Mouse (Mus musculus): ENCODE results near the gene Vars. TPM values are rescaled to one million over a fixed set of nuclear protein-coding genes. Genes with fewer than 3 reads are reported as not detected.

The Vars gene
- polyA plus RNA-seq, 1 experiment, result 208 TPM

DNA sequence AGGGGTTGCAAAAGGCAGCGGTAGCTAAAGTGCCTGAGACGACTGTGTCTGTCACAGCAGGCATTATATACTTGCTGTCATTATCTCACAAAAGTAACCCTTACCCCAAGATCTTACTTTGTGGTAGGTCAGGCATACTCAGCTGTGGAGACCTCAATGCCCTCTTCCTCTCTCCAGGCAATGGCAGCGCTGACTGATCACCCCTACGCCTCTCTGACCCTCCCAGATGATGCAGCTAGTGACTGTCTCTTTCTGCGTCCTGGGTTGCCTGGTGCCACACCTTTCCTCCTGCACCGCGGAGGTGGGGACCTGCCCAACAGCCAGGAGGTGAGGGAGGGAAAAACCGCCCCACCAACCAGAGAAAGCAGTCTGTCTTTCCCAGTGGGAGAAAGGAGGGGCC is 60.5 kb downstream of the Vars start:
- Histone ChIP-seq H3K79me2 (ENCODE audit: control insufficient read depth, insufficient read depth) (peaks cover 6% of the 10 kb centered on the region), H3K27me3 (ENCODE audit: control insufficient read depth, insufficient read depth, insufficient read length) (no peaks in the 10 kb centered on the region), H3ac (ENCODE audit: control insufficient read depth, insufficient read length) (no peak overlapping the region), H3K36me3 (ENCODE audit: control insufficient read depth, insufficient read depth) (peaks cover 12% of the 10 kb centered on the region), H3K4me3 (no peak overlapping the region), H3K4me2 (ENCODE audit: low read depth) (no peak overlapping the region)
- TF ChIP-seq MAX (IDR thresholded peaks at IDR 0.05; ENCODE audit: low read depth) (no peak), USF1 (IDR thresholded peaks at IDR 0.05; ENCODE audit: low read depth) (no peak), TCF3 (IDR thresholded peaks at IDR 0.05; ENCODE audit: insufficient read length, low read depth) (no peak), POLR2AphosphoS2 (IDR thresholded peaks at IDR 0.05; ENCODE audit: insufficient read length, low read depth) (no peak), MYOG (IDR thresholded peaks at IDR 0.05; ENCODE audit: control insufficient read depth in 1 of 3, insufficient read depth in 1 of 3, insufficient read length in 2 of 3, low read depth in 2 of 3) (no peak), CEBPB (IDR thresholded peaks at IDR 0.05; ENCODE audit: insufficient read depth, poor library complexity, severe bottlenecking) (no peak), REST (IDR thresholded peaks at IDR 0.05; ENCODE audit: insufficient read depth, insufficient read length) (no peak), MYOD1 (IDR thresholded peaks at IDR 0.05; ENCODE audit: control insufficient read depth in 1 of 3, insufficient read length in 2 of 3, low read depth in 2 of 3) (no peak), E2F4 (IDR thresholded peaks at IDR 0.05; ENCODE audit: insufficient read depth) (no peak), SRF (IDR thresholded peaks at IDR 0.05; ENCODE audit: control insufficient read depth, insufficient read length, low read depth) (no peak), POLR2A (IDR thresholded peaks at IDR 0.05; ENCODE audit: insufficient read length, low read depth) (no peak), TCF12 (IDR thresholded peaks at IDR 0.05; ENCODE audit: insufficient read depth, poor library complexity, severe bottlenecking) (no peak)

DNA sequence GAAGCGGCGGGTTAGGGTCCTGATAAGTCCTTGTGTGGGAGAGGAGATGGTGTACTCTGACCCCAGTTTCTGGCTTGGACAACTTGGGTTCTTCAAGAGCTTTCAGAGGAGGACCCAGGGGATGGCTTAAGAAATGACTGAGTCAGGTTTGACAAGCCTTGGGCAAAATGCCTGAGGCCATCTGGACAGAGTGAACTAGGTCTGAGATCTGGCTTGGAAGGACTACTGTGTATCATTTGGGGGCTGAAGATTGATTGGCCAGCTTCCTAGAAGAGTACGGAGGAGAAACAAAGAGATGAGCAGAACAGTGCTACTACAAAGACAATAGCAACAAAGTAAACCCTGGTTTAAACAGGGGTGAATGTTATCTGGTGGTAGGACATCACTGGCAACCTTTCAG is 62.7 kb downstream of the Vars start:
- TF ChIP-seq SRF (IDR thresholded peaks at IDR 0.05; ENCODE audit: control insufficient read depth, insufficient read length, low read depth), result no peak
- no peak for TF ChIP-seq E2F4 (IDR thresholded peaks at IDR 0.05; ENCODE audit: insufficient read depth)
- TF ChIP-seq POLR2A (IDR thresholded peaks at IDR 0.05; ENCODE audit: insufficient read length, low read depth), result no peak
- no peak for TF ChIP-seq CEBPB (IDR thresholded peaks at IDR 0.05; ENCODE audit: insufficient read depth, poor library complexity, severe bottlenecking)
- TF ChIP-seq TCF12 (IDR thresholded peaks at IDR 0.05; ENCODE audit: insufficient read depth, poor library complexity, severe bottlenecking), result no peak
- TF ChIP-seq MAX (IDR thresholded peaks at IDR 0.05; ENCODE audit: low read depth), result no peak
- no peak for TF ChIP-seq POLR2AphosphoS2 (IDR thresholded peaks at IDR 0.05; ENCODE audit: insufficient read length, low read depth)
- no peak for TF ChIP-seq TCF3 (IDR thresholded peaks at IDR 0.05; ENCODE audit: insufficient read length, low read depth)
- no peak for TF ChIP-seq USF1 (IDR thresholded peaks at IDR 0.05; ENCODE audit: low read depth)
- TF ChIP-seq MYOG (IDR thresholded peaks at IDR 0.05; ENCODE audit: control insufficient read depth in 1 of 3, insufficient read depth in 1 of 3, insufficient read length in 2 of 3, low read depth in 2 of 3), result no peak
- no peak for TF ChIP-seq MYOD1 (IDR thresholded peaks at IDR 0.05; ENCODE audit: control insufficient read depth in 1 of 3, insufficient read length in 2 of 3, low read depth in 2 of 3)
- no peak for TF ChIP-seq REST (IDR thresholded peaks at IDR 0.05; ENCODE audit: insufficient read depth, insufficient read length)
- no peak overlapping the region for H3ac ChIP-seq (ENCODE audit: control insufficient read depth, insufficient read length)
- no peaks in the 10 kb centered on the region for H3K27me3 ChIP-seq (ENCODE audit: control insufficient read depth, insufficient read depth, insufficient read length)
- no peak overlapping the region for H3K4me2 ChIP-seq (ENCODE audit: low read depth)
- peaks cover 6% of the 10 kb centered on the region for H3K79me2 ChIP-seq (ENCODE audit: control insufficient read depth, insufficient read depth)
- peaks cover 3% of the 10 kb centered on the region for H3K36me3 ChIP-seq (ENCODE audit: control insufficient read depth, insufficient read depth)
- no peak overlapping the region for H3K4me3 ChIP-seq

DNA sequence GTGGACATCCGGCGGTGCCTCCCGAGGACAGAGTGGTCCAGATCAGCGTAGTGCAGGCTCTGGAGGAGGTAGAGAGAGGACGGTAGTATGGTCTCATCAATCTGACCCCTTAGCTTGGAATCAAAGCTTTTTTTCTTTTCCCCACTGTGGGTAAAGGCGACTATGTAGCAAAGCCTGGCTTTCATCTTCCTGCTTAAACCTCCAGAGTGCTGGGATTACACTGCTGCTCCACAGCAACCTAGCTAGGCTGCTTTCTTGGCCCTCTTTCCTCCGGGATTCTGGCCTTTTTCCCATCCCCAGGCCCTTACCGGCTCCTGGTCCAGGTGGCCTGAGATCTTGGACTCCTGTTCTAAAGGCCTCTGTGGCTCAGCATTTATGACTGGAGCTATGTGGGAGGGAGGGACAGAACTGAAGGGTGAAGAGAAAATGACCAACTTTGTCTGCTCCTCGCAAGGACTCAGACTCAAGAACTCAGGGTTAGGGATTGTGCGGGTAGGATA is 63.6 kb downstream of the Vars start:
- Histone ChIP-seq H3K4me3 (no peak overlapping the region), H3K36me3 (ENCODE audit: control insufficient read depth, insufficient read depth) (no peaks in the 10 kb centered on the region), H3K4me2 (ENCODE audit: low read depth) (no peak overlapping the region), H3K27me3 (ENCODE audit: control insufficient read depth, insufficient read depth, insufficient read length) (no peaks in the 10 kb centered on the region), H3ac (ENCODE audit: control insufficient read depth, insufficient read length) (no peak overlapping the region), H3K79me2 (ENCODE audit: control insufficient read depth, insufficient read depth) (peaks cover 6% of the 10 kb centered on the region)
- no peak for TF ChIP-seq POLR2A (IDR thresholded peaks at IDR 0.05; ENCODE audit: insufficient read length, low read depth)
- no peak for TF ChIP-seq MAX (IDR thresholded peaks at IDR 0.05; ENCODE audit: low read depth)
- no peak for TF ChIP-seq POLR2AphosphoS2 (IDR thresholded peaks at IDR 0.05; ENCODE audit: insufficient read length, low read depth)
- TF ChIP-seq SRF (IDR thresholded peaks at IDR 0.05; ENCODE audit: control insufficient read depth, insufficient read length, low read depth), result no peak
- TF ChIP-seq MYOD1 (IDR thresholded peaks at IDR 0.05; ENCODE audit: control insufficient read depth in 1 of 3, insufficient read length in 2 of 3, low read depth in 2 of 3), result no peak
- no peak for TF ChIP-seq TCF12 (IDR thresholded peaks at IDR 0.05; ENCODE audit: insufficient read depth, poor library complexity, severe bottlenecking)
- no peak for TF ChIP-seq CEBPB (IDR thresholded peaks at IDR 0.05; ENCODE audit: insufficient read depth, poor library complexity, severe bottlenecking)
- TF ChIP-seq REST (IDR thresholded peaks at IDR 0.05; ENCODE audit: insufficient read depth, insufficient read length), result no peak
- TF ChIP-seq TCF3 (IDR thresholded peaks at IDR 0.05; ENCODE audit: insufficient read length, low read depth), result no peak
- TF ChIP-seq E2F4 (IDR thresholded peaks at IDR 0.05; ENCODE audit: insufficient read depth), result no peak
- no peak for TF ChIP-seq USF1 (IDR thresholded peaks at IDR 0.05; ENCODE audit: low read depth)
- TF ChIP-seq MYOG (IDR thresholded peaks at IDR 0.05; ENCODE audit: control insufficient read depth in 1 of 3, insufficient read depth in 1 of 3, insufficient read length in 2 of 3, low read depth in 2 of 3), result no peak

DNA sequence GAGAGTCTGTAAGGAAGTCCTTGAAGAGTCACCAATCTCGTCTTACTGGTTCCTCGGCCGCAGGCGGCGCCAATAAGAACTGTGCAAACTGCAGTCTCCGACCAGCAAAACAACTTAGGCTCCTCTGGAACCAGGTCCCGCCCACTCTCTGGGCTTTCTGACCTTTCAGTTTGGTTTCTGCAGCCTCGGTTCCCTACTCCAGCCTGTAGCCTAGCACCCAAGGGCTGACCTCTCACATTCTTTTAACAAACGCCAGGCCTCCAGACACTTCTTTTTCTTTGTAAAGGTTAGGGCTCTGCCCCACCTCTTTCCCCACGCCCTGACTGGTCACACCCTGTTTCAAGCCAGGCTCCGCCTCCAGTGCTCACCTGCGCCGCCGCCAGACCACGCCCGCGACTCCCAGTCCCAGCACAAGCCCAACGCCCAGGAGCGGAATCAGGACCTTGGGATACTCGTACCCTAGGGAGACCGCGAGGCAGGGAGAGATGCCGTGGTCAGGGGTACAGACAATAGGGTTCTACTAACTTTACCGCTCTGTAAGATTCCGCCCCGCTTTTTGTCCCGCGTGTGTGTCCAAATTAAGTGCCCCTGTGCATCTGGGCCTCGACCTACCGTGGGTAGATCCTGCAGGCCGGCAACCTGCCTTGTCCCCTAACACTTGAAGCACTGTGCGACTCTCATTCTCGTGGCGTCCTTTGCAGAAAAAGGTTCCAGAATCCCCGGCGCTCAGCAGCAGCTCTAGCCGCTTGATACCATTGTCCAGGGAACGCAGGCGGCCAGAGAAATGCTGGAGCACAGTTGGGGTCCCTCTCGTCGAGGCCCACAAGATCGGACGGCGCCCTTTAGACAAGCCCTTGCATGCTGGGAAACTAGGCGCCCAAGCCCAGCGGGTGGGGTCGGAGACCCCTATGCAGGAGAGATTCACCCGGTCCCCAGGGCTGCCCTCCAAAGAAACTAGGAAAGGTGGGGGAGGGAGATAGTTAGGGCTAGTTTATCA is 64.5 kb downstream of the Vars start, which contains the start of gene Ly6g6c:
Gene Ly6g6c (plus strand): TSS at position 438 of the 997 bp plus-strand sequence.
- no peak within 1 kb of the TSS for H3K4me2 ChIP-seq (ENCODE audit: low read depth)
- no peak within 1 kb of the TSS for H3ac ChIP-seq (ENCODE audit: control insufficient read depth, insufficient read length)
- no peak within 1 kb of the TSS for H3K4me3 ChIP-seq
- no peaks in the 10 kb centered on the region for H3K27me3 ChIP-seq (ENCODE audit: control insufficient read depth, insufficient read depth, insufficient read length)
- peaks cover 2% of the 10 kb centered on the region for H3K79me2 ChIP-seq (ENCODE audit: control insufficient read depth, insufficient read depth)
- no peaks in the 10 kb centered on the region for H3K36me3 ChIP-seq (ENCODE audit: control insufficient read depth, insufficient read depth)
- TF ChIP-seq POLR2A (IDR thresholded peaks at IDR 0.05; ENCODE audit: insufficient read length, low read depth), result no peak
- no peak for TF ChIP-seq POLR2AphosphoS2 (IDR thresholded peaks at IDR 0.05; ENCODE audit: insufficient read length, low read depth)
- no peak for TF ChIP-seq MAX (IDR thresholded peaks at IDR 0.05; ENCODE audit: low read depth)
- TF ChIP-seq CEBPB (IDR thresholded peaks at IDR 0.05; ENCODE audit: insufficient read depth, poor library complexity, severe bottlenecking), result no peak
- no peak for TF ChIP-seq TCF3 (IDR thresholded peaks at IDR 0.05; ENCODE audit: insufficient read length, low read depth)
- no peak for TF ChIP-seq MYOD1 (IDR thresholded peaks at IDR 0.05; ENCODE audit: control insufficient read depth in 1 of 3, insufficient read length in 2 of 3, low read depth in 2 of 3)
- no peak for TF ChIP-seq TCF12 (IDR thresholded peaks at IDR 0.05; ENCODE audit: insufficient read depth, poor library complexity, severe bottlenecking)
- no peak for TF ChIP-seq SRF (IDR thresholded peaks at IDR 0.05; ENCODE audit: control insufficient read depth, insufficient read length, low read depth)
- TF ChIP-seq USF1 (IDR thresholded peaks at IDR 0.05; ENCODE audit: low read depth), result no peak
- TF ChIP-seq REST (IDR thresholded peaks at IDR 0.05; ENCODE audit: insufficient read depth, insufficient read length), result no peak
- no peak for TF ChIP-seq E2F4 (IDR thresholded peaks at IDR 0.05; ENCODE audit: insufficient read depth)
- no peak for TF ChIP-seq MYOG (IDR thresholded peaks at IDR 0.05; ENCODE audit: control insufficient read depth in 1 of 3, insufficient read depth in 1 of 3, insufficient read length in 2 of 3, low read depth in 2 of 3)

All from myocyte (in vitro differentiated cells).